Mouse (Mus musculus) kidney, embryonic 15.5 days (tissue): ENCODE measurements around the gene Zfp629. TPM values are rescaled to one million over a fixed set of nuclear protein-coding genes. Genes with fewer than 3 reads are reported as not detected.
"Not testable (repeated sequence)": the region's sequence is repeated elsewhere in the genome, so short reads cannot be mapped to it uniquely, and the experiment has no call there.

Source experiments
- ATAC-seq: fragments of 200-750 bp; cut with Nextera tagmentation; replicated peaks from 2 replicates; pipeline ENCODE4 v1.8.0; 2017; ENCODE audit warnings: moderate TSS enrichment; ENCODE audit not compliant: low FRiP score
- H3K27ac ChIP-seq: fragments of 300-500 bp; sonication (generic); 2 replicates; pipeline ENCODE4 v1.5.1; 2015; ENCODE audit warnings: mild to moderate bottlenecking, inconsistent platforms
- H3K27me3 ChIP-seq: fragments of 300-500 bp; sonication (generic); 2 replicates; pipeline ENCODE4 v1.6.1; 2015; ENCODE audit warnings: inconsistent platforms
- H3K36me3 ChIP-seq: fragments of 300-500 bp; sonication (generic); 2 replicates; pipeline ENCODE4 v1.6.1; 2015; ENCODE audit warnings: inconsistent platforms
- H3K4me1 ChIP-seq: fragments of 300-500 bp; sonication (generic); 2 replicates; pipeline ENCODE4 v1.6.1; 2015; ENCODE audit warnings: inconsistent platforms
- H3K4me2 ChIP-seq: fragments of 300-500 bp; sonication (generic); 2 replicates; pipeline ENCODE4 v1.6.1; 2015; ENCODE audit warnings: moderate library complexity, mild to moderate bottlenecking, inconsistent platforms
- H3K4me3 ChIP-seq: fragments of 300-500 bp; sonication (generic); replicated peaks from 2 replicates; pipeline ENCODE4 v1.5.1; 2015; ENCODE audit warnings: mild to moderate bottlenecking, inconsistent platforms
- H3K9ac ChIP-seq: fragments of 300-500 bp; sonication (generic); 2 replicates; pipeline ENCODE4 v1.6.1; 2015; ENCODE audit warnings: mild to moderate bottlenecking, inconsistent platforms
- H3K9me3 ChIP-seq: fragments of 300-500 bp; sonication (generic); replicated peaks from 2 replicates; pipeline ENCODE4 v1.6.1; 2016; ENCODE audit warnings: inconsistent platforms
- WGBS: fragments of 180-500 bp; shearing (Covaris S2); methylation state at CpG from one replicate; pipeline ENCODE4 v1.1.7; 2015; ENCODE audit warnings: mixed read lengths; 5-methylcytosine and 5-hydroxymethylcytosine counted together
- polyA plus RNA-seq: library from polyadenylated mRNA; unstranded; fragments of >200 nt; fragmentation: Nextera tagmentation; extraction: Ambion mirVana; gene quantifications from 2 replicates; pipeline ENCODE4 v1.2.1, GENCODE M21; 2015

Gene Zfp629
- polyA plus RNA-seq, 1 experiment from 2014 or later, result 18.9 TPM

GRCm38 (mm10) chr7:127642254-127642653 is 26.7 kb upstream of the Zfp629 start:
- WGBS, result 80% methylated on average over 4 of the region's 4 CpGs
- Histone ChIP-seq H3K4me1 (peaks cover 4% of the 10 kb centered on the region; the same call in 1 of the 2 replicates), H3K9me3 (no peaks in the 10 kb centered on the region), H3K36me3 (no peaks in the 10 kb centered on the region), H3K9ac (no peak overlapping the region), H3K4me2 (no peak overlapping the region), H3K27me3 (no peaks in the 10 kb centered on the region), H3K4me3 (no peak overlapping the region), H3K27ac (no peak overlapping the region)
- ATAC-seq, result no peak

DNA sequence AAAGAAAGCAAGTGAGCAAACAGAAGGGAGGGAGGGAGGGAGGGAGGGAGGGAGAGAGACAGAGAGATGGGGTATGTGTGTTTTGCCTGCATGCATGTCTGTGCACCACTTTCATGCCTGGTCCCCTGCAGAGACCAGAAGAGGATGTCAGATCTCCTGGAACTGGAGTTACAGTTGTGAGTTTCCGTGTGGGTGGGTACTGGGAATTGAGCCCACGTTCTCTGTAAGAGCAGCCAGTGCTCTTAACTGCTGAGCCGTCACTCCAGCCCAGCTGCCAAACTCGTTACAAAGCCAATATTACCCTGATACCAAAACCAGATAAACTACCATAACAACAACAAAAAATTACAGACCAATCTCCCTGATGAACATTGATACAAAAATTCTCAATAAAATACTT is 25.7 kb upstream of the Zfp629 start:
- 33% methylated on average over 4 of the region's 4 CpGs for WGBS
- Histone ChIP-seq H3K4me1 (peaks cover 8% of the 10 kb centered on the region), H3K4me3 (no peak overlapping the region), H3K27me3 (no peaks in the 10 kb centered on the region), H3K36me3 (no peaks in the 10 kb centered on the region), H3K4me2 (no peak overlapping the region), H3K9ac (no peak overlapping the region), H3K9me3 (no peaks in the 10 kb centered on the region), H3K27ac (no peak overlapping the region)
- no peak for ATAC-seq

GRCm38 (mm10) chr7:127636963-127637362 is 21.4 kb upstream of the Zfp629 start:
- WGBS, result under 1% methylated on average over 27 of the region's 27 CpGs
- H3K27me3 ChIP-seq, result no peaks in the 10 kb centered on the region

GRCm38 (mm10) chr7:127631416-127631815 is 15.8 kb upstream of the Zfp629 start:
- no peaks in the 10 kb centered on the region for H3K36me3 ChIP-seq
- no peak overlapping the region for H3K4me3 ChIP-seq
- no peak overlapping the region for H3K9ac ChIP-seq
- 0 out of 2 replicates have a peak, but pooled peaks cover 2% of the 10 kb centered on the region for H3K4me1 ChIP-seq
- no peak for ATAC-seq
- no peak overlapping the region for H3K4me2 ChIP-seq
- no peaks in the 10 kb centered on the region for H3K9me3 ChIP-seq
- H3K27me3 ChIP-seq, result no peaks in the 10 kb centered on the region
- 90% methylated on average over 4 of the region's 4 CpGs for WGBS
- no peak overlapping the region for H3K27ac ChIP-seq

More at GRCm38 (mm10) chr7:127636963-127637362, 21.4 kb upstream of the Zfp629 start:
- Histone ChIP-seq H3K27ac (no peak overlapping the region), H3K36me3 (no peaks in the 10 kb centered on the region), H3K9me3 (no peaks in the 10 kb centered on the region), H3K4me2 (peak overlapping the region; percentile 62), H3K9ac (peak overlapping the region; percentile 49), H3K4me1 (peaks cover 9% of the 10 kb centered on the region), H3K4me3 (peak overlapping the region; percentile 56)
- peak; percentile 81 for ATAC-seq

DNA sequence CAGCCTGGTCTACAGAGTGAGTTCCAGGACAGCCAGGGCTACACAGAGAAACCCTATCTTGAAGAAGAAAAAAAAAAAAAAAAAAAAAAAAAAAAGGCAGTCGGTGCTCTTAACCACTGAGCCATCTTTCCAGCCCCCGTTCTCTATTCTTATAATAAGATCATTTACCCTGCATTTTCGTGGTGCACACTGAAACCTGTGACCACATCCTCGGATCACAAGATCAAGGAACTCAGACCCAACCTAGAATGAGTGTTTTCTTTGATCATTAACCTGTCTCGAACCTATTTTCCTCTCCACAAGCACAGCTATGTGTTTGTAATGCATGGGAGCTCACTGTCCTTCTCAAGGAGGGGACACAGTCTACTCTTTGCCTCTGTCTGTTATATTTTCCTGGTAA is 13.0 kb upstream of the Zfp629 start:
- WGBS, result 67% methylated on average over 5 of the region's 5 CpGs
- no peaks in the 10 kb centered on the region for H3K27me3 ChIP-seq
- no peak for ATAC-seq
- H3K4me3 ChIP-seq, result no peak overlapping the region
- H3K36me3 ChIP-seq, result no peaks in the 10 kb centered on the region
- H3K27ac ChIP-seq, result no peak overlapping the region
- H3K9me3 ChIP-seq, result no peaks in the 10 kb centered on the region
- no peak overlapping the region for H3K9ac ChIP-seq
- H3K4me2 ChIP-seq, result no peak overlapping the region
- no peaks in the 10 kb centered on the region for H3K4me1 ChIP-seq

GRCm38 (mm10) chr7:127626471-127626870 is 10.9 kb upstream of the Zfp629 start:
- ATAC-seq, result no peak
- H3K27me3 ChIP-seq, result no peaks in the 10 kb centered on the region
- WGBS, result 89% methylated on average over 4 of the region's 4 CpGs

DNA sequence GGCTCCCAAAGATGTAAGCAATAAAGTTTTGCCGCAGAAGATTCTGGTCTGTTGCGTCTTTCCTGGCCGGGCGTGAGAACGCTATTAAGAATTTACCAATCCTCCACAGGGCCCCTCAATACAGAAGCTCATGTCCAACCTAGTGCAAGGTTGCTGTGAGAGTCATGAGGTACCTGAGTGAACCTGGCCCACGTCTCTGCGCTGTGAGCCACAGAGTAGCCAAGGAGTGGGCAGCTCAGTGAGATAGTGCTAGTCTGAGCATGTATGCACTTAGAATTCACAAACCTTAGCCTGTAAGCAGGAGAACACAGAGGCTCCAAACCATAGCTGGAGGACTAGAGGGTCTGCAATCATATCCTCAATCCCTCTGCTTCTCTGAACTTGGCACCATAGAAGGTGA is 10.4 kb upstream of the Zfp629 start:
- ATAC-seq, result no peak
- Histone ChIP-seq H3K27ac (no peak overlapping the region), H3K27me3 (no peaks in the 10 kb centered on the region), H3K4me2 (no peak overlapping the region), H3K4me1 (no peaks in the 10 kb centered on the region), H3K4me3 (no peak overlapping the region), H3K36me3 (no peaks in the 10 kb centered on the region), H3K9me3 (no peaks in the 10 kb centered on the region), H3K9ac (no peak overlapping the region)
- WGBS, result 99% methylated on average over 7 of the region's 7 CpGs

More at GRCm38 (mm10) chr7:127626471-127626870, 10.9 kb upstream of the Zfp629 start:
- no peaks in the 10 kb centered on the region for H3K9me3 ChIP-seq
- no peak overlapping the region for H3K9ac ChIP-seq
- no peak overlapping the region for H3K27ac ChIP-seq
- H3K4me1 ChIP-seq, result no peaks in the 10 kb centered on the region
- no peak overlapping the region for H3K4me2 ChIP-seq
- H3K4me3 ChIP-seq, result no peak overlapping the region
- H3K36me3 ChIP-seq, result no peaks in the 10 kb centered on the region

GRCm38 (mm10) chr7:127618402-127618801 is 2.8 kb upstream of the Zfp629 start:
- ATAC-seq, H3K4me2 ChIP-seq, H3K27me3 ChIP-seq, H3K9ac ChIP-seq, H3K36me3 ChIP-seq, H3K4me3 ChIP-seq, H3K9me3 ChIP-seq, H3K27ac ChIP-seq: not testable (repeated sequence)
- peaks cover 17% of the 10 kb centered on the region for H3K4me1 ChIP-seq
- 92% methylated on average over 7 of the region's 8 CpGs for WGBS

DNA sequence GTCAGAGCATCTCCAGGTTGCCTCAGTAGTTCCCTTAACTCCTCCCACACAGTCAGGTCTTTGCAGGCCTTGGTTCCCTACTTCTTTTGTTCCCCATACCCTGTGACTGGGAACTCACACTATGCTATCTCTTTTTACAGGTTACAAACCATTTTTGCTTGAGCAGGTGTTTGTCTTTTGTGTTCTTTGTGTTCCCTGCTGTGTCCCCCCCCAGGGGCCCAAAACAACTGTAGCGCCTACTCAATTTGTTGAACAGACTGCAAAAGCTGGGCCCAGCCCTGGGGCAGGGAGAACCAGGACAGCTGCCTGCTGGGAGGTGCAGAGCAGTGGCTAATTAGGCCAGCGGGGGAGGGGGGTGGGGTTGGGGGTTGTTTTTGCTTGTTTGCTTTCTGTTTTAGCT is 2.4 kb upstream of the Zfp629 start:
- ATAC-seq, result no peak
- 68% methylated on average over 2 of the region's 2 CpGs for WGBS
- no peak overlapping the region for H3K9ac ChIP-seq

DNA sequence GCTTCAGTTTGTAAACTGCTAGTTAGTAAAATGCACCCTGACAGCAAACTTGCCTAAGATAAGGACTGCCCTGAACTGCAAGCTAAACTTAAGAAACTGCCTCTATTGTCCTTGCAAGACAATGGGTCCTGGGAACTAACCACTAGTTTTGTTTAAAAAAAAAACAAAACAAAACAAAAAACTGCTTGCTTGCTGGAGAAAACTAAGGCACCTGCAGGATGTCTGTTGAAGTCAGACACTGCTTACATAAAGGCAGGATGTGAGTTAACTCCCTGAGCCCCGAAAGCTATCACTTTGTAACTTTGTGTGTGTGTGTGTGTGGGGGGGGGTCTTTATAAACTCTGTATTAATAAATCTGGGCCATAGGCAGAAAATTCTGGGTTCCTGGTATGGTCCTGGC is 1.3 kb upstream of the Zfp629 start:
- no peak overlapping the region for H3K4me2 ChIP-seq
- peaks cover 14% of the 10 kb centered on the region for H3K36me3 ChIP-seq
- H3K27me3 ChIP-seq, result no peaks in the 10 kb centered on the region
- ATAC-seq, result no peak
- H3K4me3 ChIP-seq, result no peak overlapping the region
- no peaks in the 10 kb centered on the region for H3K9me3 ChIP-seq
- peaks cover 20% of the 10 kb centered on the region for H3K4me1 ChIP-seq
- no peak overlapping the region for H3K9ac ChIP-seq
- WGBS, result 66% methylated on average over 1 of the region's 1 CpGs
- H3K27ac ChIP-seq, result no peak overlapping the region

More for the DNA sequence above, 2.4 kb upstream of the Zfp629 start:
- no peak overlapping the region for H3K4me3 ChIP-seq
- H3K36me3 ChIP-seq, result peaks cover 3% of the 10 kb centered on the region
- H3K27me3 ChIP-seq, result no peaks in the 10 kb centered on the region
- H3K9me3 ChIP-seq, result no peaks in the 10 kb centered on the region
- H3K4me2 ChIP-seq, result no peak overlapping the region
- peaks cover 20% of the 10 kb centered on the region for H3K4me1 ChIP-seq
- no peak overlapping the region for H3K27ac ChIP-seq

GRCm38 (mm10) chr7:127616336-127616735 is 739 bp upstream of the Zfp629 start:
- Histone ChIP-seq H3K4me3 (no peak overlapping the region; the same call in 1 of the 2 replicates), H3K9ac (no peak overlapping the region), H3K27ac (peak overlapping the region; percentile 45; the same call in 1 of the 2 replicates), H3K9me3 (no peaks in the 10 kb centered on the region), H3K36me3 (peaks cover 20% of the 10 kb centered on the region), H3K4me1 (peaks cover 20% of the 10 kb centered on the region), H3K4me2 (peak overlapping the region; percentile 79; the same call in 1 of the 2 replicates), H3K27me3 (no peaks in the 10 kb centered on the region)
- ATAC-seq, result no peak
- WGBS, result 62% methylated on average over 1 of the region's 1 CpGs

DNA sequence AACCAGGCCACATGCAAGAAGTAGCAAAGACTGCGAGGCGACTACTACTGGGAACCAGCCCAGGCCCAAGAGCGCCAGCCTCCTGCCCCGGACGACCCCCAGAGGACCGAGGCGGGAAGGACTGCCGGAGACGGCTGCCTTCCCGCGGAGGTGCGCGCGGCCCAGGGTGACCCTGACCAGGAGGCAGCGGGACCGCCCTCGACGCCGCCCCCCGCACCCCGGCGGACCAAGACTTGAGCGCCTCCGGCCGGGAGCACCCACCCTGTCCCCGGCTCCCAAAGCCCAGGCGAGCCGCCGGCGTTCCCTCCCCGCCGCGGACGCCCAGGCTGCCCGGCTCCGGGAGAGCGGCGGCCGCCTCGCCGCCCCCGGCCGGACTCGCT is 1.1 kb downstream of the Zfp629 start:
- Histone ChIP-seq H3K27ac (peak overlapping the region; percentile 91), H3K9me3 (no peaks in the 10 kb centered on the region), H3K9ac (peak overlapping the region; percentile 99), H3K36me3 (peaks cover 38% of the 10 kb centered on the region), H3K4me2 (peak overlapping the region; percentile 79), H3K27me3 (no peaks in the 10 kb centered on the region), H3K4me1 (peaks cover 20% of the 10 kb centered on the region), H3K4me3 (peak overlapping the region; percentile 99)
- ATAC-seq, result peak; percentile 62
- WGBS, result under 1% methylated on average over 21 of the region's 44 CpGs

DNA sequence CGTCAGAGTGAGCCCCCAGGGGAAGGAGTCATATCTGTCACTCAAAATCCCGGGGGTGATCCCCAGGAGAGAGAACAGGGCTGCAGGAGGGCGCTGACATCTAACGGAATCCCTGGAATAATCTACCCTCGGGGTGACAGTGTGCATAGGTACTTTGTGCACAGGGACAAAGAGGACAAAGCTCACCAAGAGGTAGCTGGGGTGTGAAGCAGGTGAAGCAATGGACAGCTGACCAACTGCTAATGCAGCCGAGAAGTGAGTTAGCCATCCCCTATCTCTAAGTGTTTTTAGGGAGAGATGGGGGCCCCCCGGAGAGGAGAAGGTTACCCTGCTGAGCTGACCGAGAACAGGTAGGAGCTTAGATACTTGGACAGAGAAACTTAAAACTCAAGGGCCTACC is 1.5 kb downstream of the Zfp629 start:
- H3K4me1 ChIP-seq, result peaks cover 20% of the 10 kb centered on the region
- ATAC-seq, result no peak; the same call in 1 of the 2 replicates
- no peaks in the 10 kb centered on the region for H3K27me3 ChIP-seq
- H3K36me3 ChIP-seq, result peaks cover 42% of the 10 kb centered on the region
- peak overlapping the region; percentile 91 for H3K27ac ChIP-seq
- peak overlapping the region; percentile 99 for H3K4me3 ChIP-seq
- H3K9me3 ChIP-seq, result no peaks in the 10 kb centered on the region
- 23% methylated on average over 8 of the region's 8 CpGs for WGBS
- peak overlapping the region; percentile 99 for H3K9ac ChIP-seq
- H3K4me2 ChIP-seq, result peak overlapping the region; percentile 79
